Mouse (Mus musculus) embryonic fibroblast, embryonic 13.5 days (primary cell): ENCODE measurements around the gene Gm4131.

Experiments
- CTCF ChIP-seq: IDR thresholded peaks from 2 replicates; pipeline ENCODE4 v1.5.1; 2011; ENCODE audit warnings: mild to moderate bottlenecking, control low read depth, low read length, moderate library complexity, borderline replicate concordance; ENCODE audit not compliant: insufficient read depth
- POLR2A ChIP-seq: IDR thresholded peaks from 2 replicates; pipeline ENCODE4 v1.6.1; 2011; ENCODE audit warnings: low read depth, mild to moderate bottlenecking, control low read depth, low read length, moderate library complexity

GRCm38 (mm10) chr14:62459541-62459940 lies 107.2 kb downstream of the Gm4131 start:
- TF ChIP-seq POLR2A (no peak), CTCF (peak; percentile 49; the same call in 1 of the 2 replicates)
